Mouse (Mus musculus): ENCODE measurements at regions not wholly inside any gene's neighbourhood (a gene's known extent, or its start where the extent isn't known, plus 50 kb on each side); places are given as distances from the start of the nearest gene placed in this dataset.
"Not testable (repeated sequence)": the region's sequence is repeated elsewhere in the genome, so short reads cannot be mapped to it uniquely, and the experiment has no call there.

DNA sequence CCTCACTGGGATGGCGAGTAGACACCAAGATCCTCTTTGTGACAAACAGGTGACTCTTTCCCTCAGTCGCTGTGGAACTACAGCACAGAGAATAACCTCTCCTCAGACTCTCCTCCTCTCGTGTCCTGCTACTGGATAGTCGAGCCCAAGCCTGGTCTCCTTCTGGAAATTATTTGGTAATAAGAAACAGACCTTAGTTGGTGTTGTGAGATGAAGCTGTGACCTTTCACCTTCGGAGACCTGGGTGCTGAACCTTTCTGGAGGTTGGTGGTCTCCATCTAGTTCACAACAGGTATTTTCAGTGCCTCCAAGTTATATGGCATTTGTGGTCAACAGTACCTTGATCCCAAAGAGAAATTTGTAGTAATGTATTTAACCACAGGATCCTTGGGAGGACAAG, 365.1 kb downstream of the Fbxo8 start:
- ATAC-seq (replicated peaks; ENCODE audit: low FRiP score, low TSS enrichment, poor library complexity, severe bottlenecking), result no peak

DNA sequence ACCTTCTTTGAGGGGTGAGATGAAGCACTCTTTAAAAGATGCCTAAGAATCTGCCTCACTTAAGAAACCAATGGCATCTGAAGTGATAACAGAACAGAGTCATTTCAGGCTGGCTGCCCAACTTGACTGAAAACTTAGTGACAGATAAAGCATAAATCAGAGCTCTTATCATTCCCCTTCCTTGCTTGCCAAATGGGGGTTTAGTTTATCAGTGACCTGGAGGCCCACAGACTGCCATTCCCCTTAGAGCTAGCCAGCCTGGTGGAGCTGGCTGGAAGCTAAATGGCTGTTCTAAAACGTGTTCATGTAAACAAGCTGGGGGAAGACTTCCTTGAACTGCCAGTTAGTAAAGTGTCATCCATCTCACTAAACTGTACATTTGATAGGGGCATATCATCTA, 373.8 kb downstream of the Fbxo8 start:
- ATAC-seq (replicated peaks; ENCODE audit: low FRiP score, low TSS enrichment, poor library complexity, severe bottlenecking), result no peak

DNA sequence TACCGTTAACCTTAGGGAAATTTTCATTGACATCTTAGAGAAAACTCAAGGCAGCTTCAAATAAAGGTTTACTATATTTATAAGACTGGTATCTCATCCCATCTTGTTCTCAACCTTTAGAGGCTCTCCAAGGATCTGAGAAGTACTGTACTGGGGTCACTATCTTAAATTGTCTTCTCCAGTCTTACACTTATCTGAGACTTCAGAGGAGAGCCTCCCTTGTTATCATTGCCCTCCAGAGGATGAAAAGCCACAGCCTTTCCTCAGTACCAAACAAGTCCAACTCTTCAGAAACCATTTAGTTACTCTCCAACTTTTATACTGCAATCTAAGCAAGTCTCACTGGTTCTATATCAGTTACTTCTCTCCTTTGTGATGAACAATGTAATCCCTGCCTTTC, 376.3 kb downstream of the Fbxo8 start:
- no peak for ATAC-seq (replicated peaks; ENCODE audit: low FRiP score, low TSS enrichment, poor library complexity, severe bottlenecking)

DNA sequence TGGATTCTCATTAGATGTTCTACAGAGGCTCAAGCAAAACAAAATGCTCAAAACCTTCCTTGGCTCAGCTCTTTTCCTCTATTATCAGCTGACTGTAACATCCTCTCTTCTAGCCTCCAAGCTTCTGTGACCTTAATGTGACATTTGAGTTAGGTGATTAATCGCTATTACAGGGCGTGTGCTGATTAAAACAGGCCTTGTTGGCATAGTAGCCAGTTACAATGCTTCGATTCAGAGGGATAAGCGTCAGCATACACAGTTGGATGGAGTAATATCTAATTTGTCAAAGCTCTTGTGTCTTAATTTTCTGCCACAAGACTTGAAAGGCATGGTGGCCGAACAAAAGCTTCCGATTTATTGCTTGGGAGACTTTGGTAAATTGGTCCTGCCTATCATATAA, 378.2 kb downstream of the Fbxo8 start:
- no peak for ATAC-seq (replicated peaks; ENCODE audit: low FRiP score, low TSS enrichment, poor library complexity, severe bottlenecking)

DNA sequence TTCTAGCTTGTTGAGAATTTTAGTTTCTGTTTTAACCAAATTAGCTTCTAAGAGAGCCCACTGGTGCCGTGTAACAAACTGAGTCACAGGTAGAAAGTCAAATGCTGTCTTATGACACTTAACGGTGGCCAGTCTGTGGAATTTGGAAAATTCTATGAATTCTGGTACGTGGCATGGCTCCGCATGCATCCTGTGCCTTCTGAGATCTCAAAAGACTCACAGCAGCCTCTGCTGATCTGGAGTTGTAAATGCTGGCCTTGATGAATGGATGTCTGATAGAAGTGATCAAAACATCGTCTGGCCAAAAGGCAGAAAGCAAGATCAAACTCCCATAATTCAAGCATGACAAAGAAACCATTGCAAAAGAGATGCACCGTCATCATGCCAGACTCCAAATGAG, 381.5 kb downstream of the Fbxo8 start:
- no peak for ATAC-seq (replicated peaks; ENCODE audit: low FRiP score, low TSS enrichment, poor library complexity, severe bottlenecking)

DNA sequence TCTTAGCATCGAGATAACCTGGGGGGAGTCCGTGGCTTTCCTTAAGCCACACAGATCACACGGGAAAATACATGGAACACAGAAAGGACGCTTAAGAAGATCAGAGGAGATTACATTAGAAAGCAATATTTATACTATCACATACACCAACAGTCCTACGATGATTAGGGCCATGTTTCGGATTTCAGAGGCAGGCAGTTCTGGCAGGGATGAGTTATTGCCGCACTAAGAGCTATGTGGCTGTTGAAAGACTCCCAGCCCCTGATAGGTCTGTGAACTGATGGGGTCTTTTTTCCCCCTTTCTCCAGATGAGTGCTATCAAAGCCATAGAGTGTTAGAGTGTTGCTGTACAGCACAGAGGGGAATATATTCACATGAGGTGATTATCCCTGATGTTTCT, 358.6 kb upstream of the Hand2 start:
- no peak for ATAC-seq (replicated peaks; ENCODE audit: low FRiP score, low TSS enrichment, poor library complexity, severe bottlenecking)

DNA sequence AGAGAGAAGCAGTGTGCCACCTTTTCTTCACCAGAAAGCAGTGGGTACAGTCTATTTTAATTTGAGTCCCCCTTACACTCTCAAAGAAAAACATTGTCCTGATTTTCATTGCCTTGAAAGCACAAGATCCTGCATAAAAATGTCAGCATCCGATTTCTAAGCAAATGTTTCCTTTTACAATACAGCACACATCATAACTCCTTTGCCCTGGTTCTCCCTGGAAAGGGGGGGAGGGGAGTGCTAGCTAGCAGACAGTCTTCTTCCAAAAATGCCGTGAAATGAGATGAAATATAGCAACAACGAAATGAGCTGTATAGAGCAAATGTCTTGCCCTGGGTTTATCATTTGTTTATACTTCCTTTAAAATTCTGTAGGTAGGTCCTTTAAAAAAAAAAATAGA, 350.5 kb upstream of the Hand2 start:
- no peak for ATAC-seq (replicated peaks; ENCODE audit: low FRiP score, low TSS enrichment, poor library complexity, severe bottlenecking)

DNA sequence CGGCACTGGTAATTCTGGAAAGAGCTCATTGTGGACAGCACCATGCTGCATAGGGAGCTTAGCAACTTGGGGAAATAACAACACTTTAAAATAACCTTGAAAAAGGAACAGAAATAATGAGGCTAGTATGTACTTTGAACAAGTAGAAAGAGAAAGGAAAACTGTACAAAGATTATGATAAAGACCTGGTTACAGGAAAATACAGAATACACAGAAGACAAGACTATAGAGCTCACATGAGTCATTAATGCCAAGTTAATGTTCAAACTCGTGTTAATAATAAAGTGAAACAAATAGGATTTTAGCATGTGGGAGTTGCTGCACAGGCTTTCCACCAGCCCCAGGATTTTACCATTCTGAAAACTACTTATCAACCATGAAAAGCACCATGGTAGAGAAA, 341.8 kb upstream of the Hand2 start:
- no peak for ATAC-seq (replicated peaks; ENCODE audit: low FRiP score, low TSS enrichment, poor library complexity, severe bottlenecking)

DNA sequence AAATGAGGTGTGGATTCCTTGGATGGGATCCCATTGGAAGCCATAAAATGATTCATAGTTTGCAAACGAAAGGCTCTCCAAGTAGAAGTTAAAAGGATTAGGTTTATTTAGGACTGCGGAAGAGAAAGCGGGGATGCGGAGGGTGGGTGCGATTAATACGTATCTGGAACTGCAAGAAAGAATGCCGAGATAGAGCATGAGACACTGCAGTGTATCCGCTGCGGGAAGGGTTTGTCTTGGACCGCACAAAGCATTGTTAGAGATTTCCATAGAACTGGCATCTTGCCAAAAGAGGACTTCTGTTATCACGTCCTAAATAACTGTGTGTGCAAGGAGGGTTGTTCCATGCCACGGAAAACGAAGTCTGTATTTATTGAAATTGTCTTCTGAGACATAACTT, 341.4 kb upstream of the Hand2 start:
- ATAC-seq (replicated peaks; ENCODE audit: low FRiP score, low TSS enrichment, poor library complexity, severe bottlenecking), result no peak

DNA sequence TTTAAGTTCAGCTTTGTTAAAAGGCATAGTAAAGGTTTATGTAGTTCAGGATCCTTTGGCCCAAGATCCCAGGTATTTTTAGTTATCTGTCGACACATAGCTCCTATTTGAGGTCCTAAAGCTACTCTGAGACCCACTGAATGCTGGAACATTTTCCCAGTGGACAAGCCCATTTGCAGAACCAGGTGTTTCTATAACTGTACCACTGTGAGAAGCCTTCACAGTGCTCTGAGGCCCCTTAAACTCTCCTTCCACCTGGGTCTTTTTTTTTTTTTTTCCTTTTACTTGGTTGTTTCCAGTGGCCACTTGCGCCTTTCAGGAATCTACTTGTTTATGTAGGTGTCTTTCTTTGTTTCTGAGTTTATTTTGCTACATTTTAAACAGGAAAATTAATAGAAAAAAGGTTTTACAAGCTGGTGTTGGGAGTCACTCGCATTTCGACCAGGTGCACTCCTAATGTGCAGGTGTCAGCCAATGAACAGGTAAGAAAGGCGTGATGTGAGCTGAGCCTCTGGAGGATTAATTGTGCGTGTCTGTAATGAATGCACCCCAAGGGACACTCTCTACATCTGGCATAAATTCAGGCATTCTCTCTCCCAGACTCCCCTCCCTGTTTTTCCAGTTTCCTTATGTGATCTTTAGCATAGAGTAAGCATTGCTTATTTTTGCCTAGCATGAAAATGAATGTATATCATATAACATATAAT, 310.3 kb upstream of the Hand2 start:
- ATAC-seq (replicated peaks; ENCODE audit: low FRiP score, low TSS enrichment, poor library complexity, severe bottlenecking), result no peak

DNA sequence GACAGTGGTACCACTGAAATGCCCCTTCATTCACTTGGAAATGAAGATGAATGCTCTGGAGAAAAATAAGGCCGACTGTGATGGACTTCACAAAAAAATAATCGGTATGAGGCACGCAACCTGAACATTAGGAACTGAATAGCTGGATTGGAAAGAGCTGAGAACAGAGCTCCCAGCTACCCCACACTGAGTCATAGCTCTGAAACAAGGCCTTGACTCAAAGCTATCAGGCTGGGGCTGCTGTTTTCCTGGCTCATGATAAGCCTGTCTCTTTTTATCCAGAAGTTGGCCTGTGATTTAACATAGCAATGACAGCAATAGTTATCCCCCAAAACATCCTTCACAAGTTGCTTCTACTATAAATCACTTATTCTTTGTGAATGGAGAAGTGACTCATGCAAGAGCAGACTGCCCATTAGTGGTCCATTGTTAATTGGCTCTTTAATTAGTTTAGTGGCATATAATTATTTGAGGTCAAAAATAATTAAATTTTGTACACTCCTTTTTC, 306.9 kb upstream of the Hand2 start:
- no peak for ATAC-seq (replicated peaks; ENCODE audit: low FRiP score, low TSS enrichment, poor library complexity, severe bottlenecking)

DNA sequence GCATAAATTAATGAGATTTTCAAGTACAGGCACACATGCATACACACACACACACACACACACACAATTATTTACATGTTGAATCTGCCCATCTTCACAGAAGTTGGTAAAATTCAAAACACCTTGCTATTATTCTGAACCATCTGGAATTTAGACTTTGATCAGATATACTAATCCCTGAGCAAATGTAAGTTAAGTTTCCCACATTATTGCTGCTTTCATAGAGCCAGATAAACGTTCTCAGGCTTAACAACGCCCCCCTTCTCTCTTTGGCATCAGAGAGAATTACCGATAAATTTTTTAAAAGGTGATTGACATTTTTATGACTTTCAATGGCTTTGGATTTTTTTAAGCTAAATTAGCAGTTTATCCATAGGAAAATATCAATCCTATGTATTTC, 304.5 kb upstream of the Hand2 start:
- no peak for ATAC-seq (replicated peaks; ENCODE audit: low FRiP score, low TSS enrichment, poor library complexity, severe bottlenecking)

DNA sequence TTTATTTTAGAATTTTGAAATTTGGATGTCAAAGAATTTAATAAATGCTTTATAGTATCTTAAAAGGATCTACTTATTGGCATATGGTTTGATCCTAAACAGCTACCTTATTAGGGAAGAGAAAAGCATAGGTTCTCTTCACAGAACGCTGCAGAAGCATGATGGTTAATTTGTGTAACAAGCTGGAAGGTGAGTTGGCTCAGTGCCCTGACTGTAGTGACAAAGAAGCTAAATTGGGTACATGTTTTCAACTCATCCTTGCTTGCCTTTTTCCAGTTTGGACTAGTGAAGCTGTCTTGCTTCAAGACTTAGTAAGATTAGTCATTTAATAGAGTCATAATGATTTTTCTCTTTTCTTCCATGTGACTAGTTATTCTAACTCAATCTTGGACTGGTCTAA, 292.7 kb upstream of the Hand2 start:
- ATAC-seq (replicated peaks; ENCODE audit: low FRiP score, low TSS enrichment, poor library complexity, severe bottlenecking), result not testable (repeated sequence)

DNA sequence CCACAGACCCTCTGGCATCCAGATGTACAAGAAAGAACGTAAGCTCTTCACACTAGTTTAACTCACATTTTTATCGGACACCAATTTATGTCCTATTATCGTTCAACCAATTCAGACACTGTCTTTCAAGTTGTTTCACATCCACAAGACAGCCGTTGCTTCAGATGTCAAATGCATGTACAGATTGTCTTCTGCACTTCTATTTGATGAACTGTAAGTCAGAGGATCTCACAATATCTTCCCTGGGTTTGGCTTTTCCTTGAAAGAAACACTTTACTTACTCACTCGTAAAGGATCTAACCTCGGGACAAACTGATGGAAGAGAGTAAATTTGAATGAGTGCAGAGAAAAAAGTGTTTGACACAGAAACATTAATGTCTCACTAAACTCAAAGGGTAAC, 272.3 kb upstream of the Hand2 start:
- no peak for ATAC-seq (replicated peaks; ENCODE audit: low FRiP score, low TSS enrichment, poor library complexity, severe bottlenecking)

DNA sequence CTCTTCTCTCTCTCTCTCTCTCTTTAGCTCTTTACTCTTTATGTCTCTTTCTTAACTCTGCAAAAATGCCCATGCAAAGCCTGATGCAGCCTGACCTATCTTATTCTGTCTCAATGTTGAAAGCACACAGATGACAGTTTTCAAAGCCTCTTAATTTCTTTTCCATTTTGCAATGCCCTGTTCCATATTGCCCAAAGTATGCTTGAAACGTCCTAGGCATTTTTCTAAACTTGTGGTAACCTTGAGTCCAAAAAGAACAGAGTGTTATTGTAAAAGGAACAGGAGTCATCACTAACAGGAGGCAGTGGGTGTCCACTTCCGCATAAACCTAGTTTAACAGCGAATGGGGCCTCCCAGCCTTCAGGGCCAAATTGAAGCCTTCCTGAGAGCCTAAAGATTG, 271.9 kb upstream of the Hand2 start:
- ATAC-seq (replicated peaks; ENCODE audit: low FRiP score, low TSS enrichment, poor library complexity, severe bottlenecking), result no peak

DNA sequence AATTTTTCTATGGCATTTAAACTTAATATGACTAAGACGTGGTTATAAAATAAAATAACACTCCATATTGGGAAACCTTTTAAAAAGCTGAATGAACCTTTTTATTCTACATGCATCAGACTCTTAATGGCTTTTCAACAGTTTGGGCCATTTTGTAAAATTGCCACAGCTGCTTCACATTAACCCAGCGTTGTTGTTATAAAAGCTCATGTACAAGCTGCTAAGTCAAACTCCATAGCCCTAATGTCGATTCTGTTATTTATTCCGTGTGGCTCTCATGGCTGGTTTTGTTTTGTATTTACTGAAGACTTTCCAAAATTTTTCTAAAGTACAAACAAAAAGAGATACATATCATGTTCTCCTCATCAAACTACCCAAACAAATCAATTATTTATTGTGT, 268.1 kb upstream of the Hand2 start:
- ATAC-seq (replicated peaks; ENCODE audit: low FRiP score, low TSS enrichment, poor library complexity, severe bottlenecking), result no peak

DNA sequence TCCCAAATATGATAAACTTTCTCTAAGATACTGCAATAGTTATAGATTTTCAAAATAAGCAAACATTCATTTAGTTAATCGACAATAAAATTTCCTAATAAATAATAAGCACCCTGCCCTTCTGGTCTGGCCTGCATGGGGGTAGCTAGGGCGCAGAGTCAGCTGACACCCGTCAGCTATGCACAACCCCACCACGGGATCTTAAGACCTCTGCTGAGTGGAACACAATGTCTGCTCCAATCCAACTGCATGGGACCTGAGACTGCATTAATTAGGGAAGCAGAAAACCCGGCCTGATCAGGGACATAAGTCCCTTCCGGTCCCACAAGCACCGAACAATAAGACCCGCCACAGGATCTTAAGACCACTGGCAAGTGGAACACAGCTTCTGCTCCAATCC, 243.8 kb upstream of the Hand2 start:
- no peak for ATAC-seq (replicated peaks; ENCODE audit: low FRiP score, low TSS enrichment, poor library complexity, severe bottlenecking)

DNA sequence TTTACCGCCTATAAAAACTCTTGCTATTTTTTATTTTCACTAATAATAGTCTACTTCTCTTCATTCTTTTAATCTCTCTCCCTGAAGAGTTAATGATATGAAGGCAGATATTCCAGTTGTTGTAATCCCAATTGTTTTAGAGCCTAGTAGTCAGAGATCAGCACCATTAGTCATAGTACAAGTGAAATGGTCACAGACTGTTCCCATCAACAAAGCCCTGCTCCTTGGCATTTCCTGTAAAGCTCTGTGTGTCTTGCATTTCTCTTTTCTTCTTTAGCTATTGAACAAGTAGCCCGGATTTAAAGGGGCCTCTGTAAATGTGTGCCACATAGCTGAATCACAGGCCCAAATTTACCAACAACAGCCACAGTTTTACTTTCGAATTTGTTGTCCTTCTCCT, 234.0 kb upstream of the Hand2 start:
- ATAC-seq (replicated peaks; ENCODE audit: low FRiP score, low TSS enrichment, poor library complexity, severe bottlenecking), result no peak

DNA sequence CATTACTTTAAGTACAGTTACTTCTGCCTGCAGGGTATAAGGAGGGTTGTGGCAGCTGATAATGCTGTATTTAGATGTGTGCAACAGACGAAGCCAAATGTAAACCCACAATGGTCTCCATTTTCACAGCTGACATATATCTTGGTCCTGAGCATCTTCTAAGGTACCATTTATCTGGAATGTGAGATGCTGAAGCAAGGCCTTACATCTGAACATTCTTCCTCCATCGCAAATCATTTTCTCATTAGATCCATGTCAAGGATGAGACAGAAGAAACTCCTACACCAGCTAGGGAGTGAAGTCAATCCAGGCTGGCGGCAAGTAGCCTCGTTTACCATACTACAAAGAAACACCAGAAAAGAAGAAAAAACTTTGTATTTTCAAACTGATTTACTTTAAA, 228.4 kb upstream of the Hand2 start:
- no peak for ATAC-seq (replicated peaks; ENCODE audit: low FRiP score, low TSS enrichment, poor library complexity, severe bottlenecking)

DNA sequence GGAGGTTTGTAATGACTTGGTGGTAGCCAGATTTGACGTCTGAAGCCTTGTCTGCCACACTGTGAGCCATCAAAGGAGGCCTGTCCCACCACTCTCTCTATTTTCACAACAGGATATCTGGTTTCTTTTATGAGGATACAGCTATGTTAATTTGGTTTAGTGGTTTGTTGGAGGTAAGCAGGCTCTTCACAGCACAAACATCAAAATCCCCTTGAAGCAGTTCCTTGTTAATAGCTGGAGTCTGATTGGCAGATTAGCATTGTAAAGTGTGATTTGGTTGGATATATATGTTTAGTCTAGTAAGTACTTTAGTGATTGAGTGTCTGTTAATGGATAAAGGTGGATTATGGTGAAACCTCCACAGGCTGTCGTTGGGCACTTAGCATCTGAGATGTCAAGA, 225.6 kb upstream of the Hand2 start:
- ATAC-seq (replicated peaks; ENCODE audit: low FRiP score, low TSS enrichment, poor library complexity, severe bottlenecking), result no peak

DNA sequence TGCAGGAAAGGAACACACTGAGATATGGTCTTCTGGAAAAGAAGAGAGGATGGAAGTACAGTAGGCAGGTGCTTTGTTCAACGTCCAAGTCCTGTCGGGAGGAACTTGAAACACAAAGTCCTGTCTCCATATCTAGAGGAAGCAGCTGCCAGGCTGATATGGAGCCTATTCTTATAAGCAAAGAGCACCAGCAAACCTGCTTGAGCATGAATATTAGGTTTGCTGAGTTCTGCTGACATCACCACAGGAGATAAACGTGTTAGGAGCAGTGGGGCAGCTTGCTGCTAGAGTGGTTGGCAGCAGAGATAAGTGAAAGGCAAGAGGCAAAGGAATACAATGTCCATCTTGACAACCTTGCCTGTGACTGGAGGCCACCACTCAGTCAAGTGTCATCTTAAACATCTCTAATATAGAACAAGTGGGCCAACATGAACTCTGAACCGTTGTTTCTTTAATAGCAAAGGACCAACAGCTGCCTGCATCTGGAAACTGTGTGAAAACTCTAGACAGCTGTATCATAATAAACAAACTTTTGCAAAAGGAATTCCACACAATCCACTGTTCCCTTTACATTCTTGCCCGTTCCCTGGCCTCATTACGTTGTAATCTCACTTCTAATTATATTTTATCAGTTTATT, 209.9 kb upstream of the Hand2 start:
- peak; percentile 100 for ATAC-seq (replicated peaks; ENCODE audit: low FRiP score, low TSS enrichment, poor library complexity, severe bottlenecking)

DNA sequence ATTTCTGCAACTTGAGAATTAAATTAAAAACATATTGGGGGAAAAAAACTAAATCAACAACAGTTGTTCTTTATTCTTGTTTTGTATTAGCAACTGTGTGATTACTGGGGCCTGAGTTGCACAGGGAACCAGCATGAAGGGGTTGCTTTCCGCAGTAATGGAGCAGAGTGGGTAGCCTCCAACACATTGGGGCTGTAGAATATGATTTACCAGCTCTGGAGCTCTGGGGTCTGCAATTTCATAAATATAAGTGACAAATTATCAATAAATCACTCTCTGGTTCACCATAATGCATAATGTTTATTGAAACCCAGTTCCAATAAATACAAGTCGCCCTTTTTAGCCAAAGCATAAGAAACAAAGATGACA, 209.4 kb upstream of the Hand2 start:
- no peak for ATAC-seq (replicated peaks; ENCODE audit: low FRiP score, low TSS enrichment, poor library complexity, severe bottlenecking)
